Mouse (Mus musculus): ENCODE results near the gene Col6a2. TPM values are rescaled to one million over a fixed set of nuclear protein-coding genes. Genes with fewer than 3 reads are reported as not detected.

The Col6a2 gene
- total RNA-seq, 2 experiments from 2014 or later = 0.70 TPM; not detected in 1

- ATAC-seq (replicated peaks; ENCODE audit: low FRiP score, low TSS enrichment, poor library complexity, severe bottlenecking) = no peak
Observed at GRCm38 (mm10) chr10:76569996-76570685, 53.3 kb downstream of the Col6a2 start.

GRCm38 (mm10) chr10:76561972-76562371 lies 61.5 kb downstream of the Col6a2 start, which contains the start of gene Spatc1l:
Spatc1l (plus strand) TSS chr10:76562272.
- ATAC-seq (replicated peaks; ENCODE audit: low FRiP score, low TSS enrichment, poor library complexity, severe bottlenecking) = no peak

- no peak for ATAC-seq (replicated peaks; ENCODE audit: low FRiP score, low TSS enrichment, poor library complexity, severe bottlenecking)
Observed at GRCm38 (mm10) chr10:76554061-76554460, 69.4 kb downstream of the Col6a2 start.

- no peak for ATAC-seq (replicated peaks; ENCODE audit: low FRiP score, low TSS enrichment, poor library complexity, severe bottlenecking)
Observed at GRCm38 (mm10) chr10:76551556-76551955, 71.9 kb downstream of the Col6a2 start.

GRCm38 (mm10) chr10:76550458-76550857 lies 73.0 kb downstream of the Col6a2 start:
- no peak for ATAC-seq (replicated peaks; ENCODE audit: low FRiP score, low TSS enrichment, poor library complexity, severe bottlenecking)

- no peak for ATAC-seq (replicated peaks; ENCODE audit: low FRiP score, low TSS enrichment, poor library complexity, severe bottlenecking)
Observed at GRCm38 (mm10) chr10:76548218-76548617, 75.2 kb downstream of the Col6a2 start.

- no peak for ATAC-seq (replicated peaks; ENCODE audit: low FRiP score, low TSS enrichment, poor library complexity, severe bottlenecking)
Observed at GRCm38 (mm10) chr10:76546566-76546965, 76.9 kb downstream of the Col6a2 start.

Other genes starting within 250 kb of the Col6a2 start
- gene AC141477.1, start 183.2 kb downstream of the Col6a2 start, total RNA-seq (2014; fragmentation: Nextera tagmentation) = 4.1 TPM in 1 of 2 replicates, not detected in the other
- gene AC141477.1, start 183.2 kb downstream of the Col6a2 start, total RNA-seq (2017) = not detected in 2 replicates
- gene Pcnt, start 180.8 kb downstream of the Col6a2 start, total RNA-seq (2014; fragmentation: Nextera tagmentation) = 43.2 and 60.4 TPM in 2 replicates
- gene Pcnt, start 180.8 kb downstream of the Col6a2 start, total RNA-seq (2017) = 58.8 and 71.6 TPM in 2 replicates
- not detected in 2 replicates for gene 2610028H24Rik, start 174.5 kb downstream of the Col6a2 start, total RNA-seq (2014; fragmentation: Nextera tagmentation)
- not detected in 2 replicates for gene 2610028H24Rik, start 174.5 kb downstream of the Col6a2 start, total RNA-seq (2017)
- 60.1 and 94.2 TPM in 2 replicates for gene Mcm3ap, start 154.7 kb downstream of the Col6a2 start, total RNA-seq (2014; fragmentation: Nextera tagmentation)
- gene Mcm3ap, start 154.7 kb downstream of the Col6a2 start, total RNA-seq (2017) = 63.5 and 87.7 TPM in 2 replicates
- gene Ybey, start 154.5 kb downstream of the Col6a2 start, total RNA-seq (2014; fragmentation: Nextera tagmentation) = 5.4 and 5.5 TPM in 2 replicates
- gene Ybey, start 154.5 kb downstream of the Col6a2 start, total RNA-seq (2017) = 7.5 and 8.1 TPM in 2 replicates
- 7.5 and 11.4 TPM in 2 replicates for gene Lss, start 92.0 kb downstream of the Col6a2 start, total RNA-seq (2014; fragmentation: Nextera tagmentation)
- gene Lss, start 92.0 kb downstream of the Col6a2 start, total RNA-seq (2017) = 9.9 and 15.6 TPM in 2 replicates
- not detected in 2 replicates for gene Spatc1l, start 61.4 kb downstream of the Col6a2 start, total RNA-seq (2014; fragmentation: Nextera tagmentation)
- not detected in 2 replicates for gene Spatc1l, start 61.4 kb downstream of the Col6a2 start, total RNA-seq (2017)
- not detected in 2 replicates for gene Ftcd, start 48.0 kb downstream of the Col6a2 start, total RNA-seq (2014; fragmentation: Nextera tagmentation)
- gene Ftcd, start 48.0 kb downstream of the Col6a2 start, total RNA-seq (2017) = not detected in 2 replicates
- gene Col6a1, start 102.5 kb upstream of the Col6a2 start, total RNA-seq (2014; fragmentation: Nextera tagmentation) = not detected in 2 replicates
- not detected in 2 replicates for gene Col6a1, start 102.5 kb upstream of the Col6a2 start, total RNA-seq (2017)

All from megakaryocyte-erythroid progenitor cell, adult 5-6 weeks (primary cell).